Mouse (Mus musculus) small intestine, adult 2 months (tissue): Measurements from ENCODE around the gene Gabarapl2. TPM values are rescaled to one million over a fixed set of nuclear protein-coding genes. Genes with fewer than 3 reads are reported as not detected.

Experiments used
- H3K27ac ChIP-seq: fragments of 200-500 bp; 2 replicates; pipeline ENCODE4 v1.5.1; 2012; ENCODE audit warnings: low read depth, low read length, control low read depth, inconsistent platforms; ENCODE audit not compliant: insufficient read depth
- H3K27me3 ChIP-seq: fragments of 200-500 bp; 2 replicates; pipeline ENCODE4 v1.6.1; 2012; ENCODE audit warnings: mild to moderate bottlenecking, moderate library complexity, low read length, inconsistent platforms; ENCODE audit not compliant: control insufficient read depth, insufficient read depth
- H3K36me3 ChIP-seq: fragments of 200-500 bp; 2 replicates; pipeline ENCODE4 v1.6.1; 2012; ENCODE audit warnings: mild to moderate bottlenecking, low read length, control low read depth, inconsistent platforms; ENCODE audit not compliant: control insufficient read depth, insufficient read depth
- H3K4me1 ChIP-seq: fragments of 200-500 bp; 2 replicates; pipeline ENCODE4 v1.6.1; 2012; ENCODE audit warnings: low read length, inconsistent platforms, mixed read lengths; ENCODE audit not compliant: control insufficient read depth, insufficient read depth, insufficient read length
- H3K4me3 ChIP-seq: fragments of 200-500 bp; 2 replicates; pipeline ENCODE4 v1.5.1; 2012; ENCODE audit warnings: low read depth, mild to moderate bottlenecking, control low read depth, inconsistent platforms, low read length, moderate library complexity
- CTCF ChIP-seq: fragments of 200-500 bp; IDR thresholded peaks from 2 replicates; pipeline ENCODE4 v1.5.1; 2012; ENCODE audit warnings: low read depth, mild to moderate bottlenecking, control low read depth, inconsistent platforms, low read length, moderate library complexity, mixed read lengths; ENCODE audit not compliant: insufficient replicate concordance, insufficient read length; ENCODE audit errors: extremely low read depth
- POLR2A ChIP-seq: fragments of 200-500 bp; IDR thresholded peaks from 2 replicates; pipeline ENCODE4 v1.6.1; 2012; ENCODE audit warnings: low read depth, mild to moderate bottlenecking, control low read depth, inconsistent platforms, low read length, moderate library complexity
- WGBS: fragments of 180-500 bp; shearing (Covaris S2); methylation state at CpG from one replicate; pipeline ENCODE4 v1.1.7; 2018; 5-methylcytosine and 5-hydroxymethylcytosine counted together
- polyA plus RNA-seq: library from polyadenylated mRNA; depleted of rRNA; stranded (reverse); fragments of >200 nt; gene quantifications from 2 replicates; pipeline ENCODE4 v1.2.3, GENCODE M21; 2012

Gene Gabarapl2
- polyA plus RNA-seq, 1 experiment, result 14.1 TPM

GRCm38 (mm10) chr8:111905500-111906121, 34.9 kb upstream of the Gabarapl2 start:
- H3K4me3 ChIP-seq, result no peak overlapping the region
- TF ChIP-seq CTCF, result no peak
- H3K4me1 ChIP-seq, result no peaks in the 10 kb centered on the region
- H3K27ac ChIP-seq, result no peak overlapping the region
- H3K27me3 ChIP-seq, result peaks cover 16% of the 10 kb centered on the region
- WGBS, result 21% methylated on average over 8 of the region's 8 CpGs
- H3K36me3 ChIP-seq, result no peaks in the 10 kb centered on the region

DNA sequence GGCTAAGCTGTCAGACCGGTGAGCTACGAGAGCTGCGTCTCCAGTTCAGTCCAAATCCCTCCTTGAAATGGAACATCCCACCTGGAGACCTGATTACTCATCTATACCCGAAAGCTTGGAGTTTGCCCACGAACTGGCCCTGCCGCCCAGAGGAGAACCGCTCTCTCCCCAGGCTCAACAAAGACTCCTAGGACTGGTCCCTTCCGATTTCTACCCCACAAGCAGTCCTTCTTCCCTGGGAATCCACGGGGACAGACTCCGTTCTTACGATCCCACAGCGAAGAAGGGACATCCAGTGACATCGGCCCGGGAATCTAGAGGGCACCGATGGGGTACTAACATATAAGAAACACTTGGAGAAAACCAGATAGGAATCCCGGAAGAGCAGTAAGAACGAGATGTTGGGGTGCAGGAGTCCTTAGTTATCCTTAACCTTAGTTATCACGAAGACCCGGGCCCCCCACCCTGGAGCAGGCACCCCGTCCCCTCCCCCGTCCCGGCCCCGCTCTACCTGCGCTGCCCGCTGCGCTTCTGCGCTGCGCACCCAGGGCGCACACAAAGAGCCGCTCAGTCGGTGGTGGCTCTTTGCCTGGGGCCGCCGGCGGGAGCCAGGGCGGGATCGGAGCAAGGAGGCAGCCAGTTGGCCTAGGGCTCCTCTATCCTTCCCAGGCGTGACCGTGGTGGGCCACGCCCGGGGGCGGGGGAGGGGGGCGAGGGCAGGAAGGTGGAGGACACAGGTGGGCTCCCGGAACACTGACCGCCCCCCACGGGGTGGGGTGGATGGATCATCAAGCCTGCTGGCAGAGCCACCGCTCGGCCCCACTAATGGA, 30.7 kb upstream of the Gabarapl2 start, which contains the start of gene Chst5:
Chst5 (minus strand) TSS at position 827 of the 830 bp plus-strand sequence.
- Histone ChIP-seq H3K27me3 (peaks cover 16% of the 10 kb centered on the region), H3K4me3 (no peak within 1 kb of the TSS), H3K27ac (no peak within 1 kb of the TSS), H3K36me3 (no peaks in the 10 kb centered on the region), H3K4me1 (no peaks in the 10 kb centered on the region)
- WGBS, result 10% methylated on average over 47 of the region's 47 CpGs
- TF ChIP-seq CTCF (no peak), POLR2A (no peak)

DNA sequence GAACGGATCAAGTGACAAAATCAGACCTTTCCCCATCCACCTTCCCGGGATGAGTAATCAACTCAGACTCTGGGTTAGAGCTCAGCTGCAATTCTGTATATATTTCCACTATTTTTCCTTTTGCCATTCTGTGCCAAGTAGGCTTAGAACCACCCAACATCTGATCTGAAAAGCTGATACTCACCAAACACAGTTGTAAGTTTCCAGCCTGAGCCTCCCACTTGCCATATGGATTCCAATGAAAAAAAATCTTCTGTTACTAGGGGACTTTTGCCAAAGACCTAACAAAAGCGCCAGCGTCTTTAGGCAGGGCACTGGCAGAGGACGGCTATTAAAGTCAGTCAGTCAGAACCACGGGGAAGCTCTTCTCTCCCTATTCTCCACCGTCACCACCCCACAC, 28.9 kb upstream of the Gabarapl2 start:
- no peaks in the 10 kb centered on the region for H3K4me1 ChIP-seq
- H3K27ac ChIP-seq, result no peak overlapping the region
- 57% methylated on average over 7 of the region's 7 CpGs for WGBS
- H3K4me3 ChIP-seq, result no peak overlapping the region
- TF ChIP-seq POLR2A (no peak), CTCF (no peak)
- peaks cover 16% of the 10 kb centered on the region for H3K27me3 ChIP-seq
- H3K36me3 ChIP-seq, result no peaks in the 10 kb centered on the region

- 66% methylated on average over 12 of the region's 12 CpGs for WGBS
- Histone ChIP-seq H3K4me3 (no peak overlapping the region), H3K27ac (no peak overlapping the region), H3K36me3 (no peaks in the 10 kb centered on the region), H3K27me3 (peaks cover 14% of the 10 kb centered on the region), H3K4me1 (no peaks in the 10 kb centered on the region)
- TF ChIP-seq POLR2A, result no peak
- no peak for TF ChIP-seq CTCF
These were observed 27.6 kb upstream of the Gabarapl2 start for GRCm38 (mm10) chr8:111912860-111913432.

- WGBS, result 86% methylated on average over 2 of the region's 2 CpGs
- TF ChIP-seq POLR2A, result no peak
- TF ChIP-seq CTCF, result peak; percentile 38; the same call in 1 of the 2 replicates
- H3K36me3 ChIP-seq, result no peaks in the 10 kb centered on the region
These were observed 20.8 kb upstream of the Gabarapl2 start for GRCm38 (mm10) chr8:111919663-111920062.

DNA sequence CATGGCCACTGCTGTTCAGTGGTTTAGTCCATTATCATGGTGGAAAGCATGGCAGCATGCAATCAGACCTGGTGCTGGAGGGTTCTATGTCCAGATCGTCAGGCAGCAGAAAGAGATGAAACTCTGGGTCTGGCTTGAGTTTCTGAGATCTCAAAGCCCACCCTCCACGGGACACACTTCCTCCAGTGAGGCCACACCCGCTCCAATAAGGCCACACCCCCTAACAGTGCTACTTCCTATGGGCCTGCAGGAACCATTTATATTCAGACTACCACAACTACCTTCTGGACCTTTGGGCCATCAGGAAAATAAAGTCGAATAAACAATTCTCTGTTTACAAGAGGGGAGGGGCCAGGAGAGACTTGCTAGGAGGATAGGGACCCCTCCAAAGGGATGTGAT, 19.5 kb upstream of the Gabarapl2 start:
- no peak overlapping the region for H3K4me3 ChIP-seq
- peaks cover 2% of the 10 kb centered on the region; the same call in 1 of the 2 replicates for H3K4me1 ChIP-seq
- no peak overlapping the region for H3K27ac ChIP-seq
- no peaks in the 10 kb centered on the region for H3K36me3 ChIP-seq
- no peaks in the 10 kb centered on the region for H3K27me3 ChIP-seq
- TF ChIP-seq CTCF (no peak), POLR2A (no peak)
- WGBS, result 64% methylated on average over 4 of the region's 4 CpGs

More at GRCm38 (mm10) chr8:111919663-111920062, 20.8 kb upstream of the Gabarapl2 start:
- no peaks in the 10 kb centered on the region for H3K27me3 ChIP-seq
- H3K27ac ChIP-seq, result no peak overlapping the region
- no peak overlapping the region for H3K4me3 ChIP-seq
- peaks cover 2% of the 10 kb centered on the region; the same call in 1 of the 2 replicates for H3K4me1 ChIP-seq

DNA sequence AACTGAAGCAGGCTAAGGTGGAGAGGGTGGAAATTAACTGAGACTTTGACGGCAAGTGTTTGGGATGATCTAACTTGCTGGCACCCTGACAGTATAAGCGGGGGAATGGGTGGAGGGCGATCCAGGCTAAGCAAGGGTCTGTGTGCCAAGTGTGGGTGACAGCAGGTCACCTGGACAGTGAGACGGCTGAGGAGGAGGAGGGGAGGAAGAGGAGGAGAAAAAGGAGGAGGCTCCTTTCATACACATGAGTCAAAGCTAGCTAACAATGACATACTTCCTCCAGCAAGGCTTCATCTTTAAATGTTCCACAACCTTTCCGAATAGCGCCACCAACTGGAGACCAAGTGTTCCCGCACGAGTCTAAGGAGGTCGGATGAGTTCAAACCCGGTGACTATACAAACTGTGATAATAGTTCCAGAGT, 17.1 kb upstream of the Gabarapl2 start:
- H3K27ac ChIP-seq, result no peak overlapping the region
- peak overlapping the region; percentile 42 for H3K4me3 ChIP-seq
- peak; percentile 54; the same call in 1 of the 2 replicates for TF ChIP-seq CTCF
- TF ChIP-seq POLR2A, result no peak
- WGBS, result 10% methylated on average over 10 of the region's 10 CpGs
- H3K27me3 ChIP-seq, result no peaks in the 10 kb centered on the region
- no peaks in the 10 kb centered on the region for H3K36me3 ChIP-seq
- H3K4me1 ChIP-seq, result peaks cover 2% of the 10 kb centered on the region; the same call in 1 of the 2 replicates
